Mouse (Mus musculus) heart, embryonic 14.5 days (tissue): ENCODE data around the gene Naxe. TPM values are rescaled to one million over a fixed set of nuclear protein-coding genes. Genes with fewer than 3 reads are reported as not detected.
A peak's percentile ranks its signal among the peaks of the same experiment; 100 is the strongest.

Experiments used
- ATAC-seq: fragments of 200-750 bp; cut with Nextera tagmentation; 2 replicates; pipeline ENCODE4 v1.8.0; 2017; ENCODE audit warnings: low read depth, moderate TSS enrichment; ENCODE audit not compliant: insufficient number of reproducible peaks, insufficient read depth, low FRiP score
- H3K27ac ChIP-seq, 2 experiments: fragments of 200-500 bp in 1 of 2; fragments of 300-500 bp in 1 of 2; sonication (generic) in 1 of 2; replicated peaks in 1 of 2; 2 replicates each; pipeline ENCODE4 v1.5.1; 2012 to 2014; ENCODE audit warnings: low read depth in 2 of 2, low read length in 2 of 2, control low read depth in 1 of 2, mild to moderate bottlenecking in 1 of 2, mixed read lengths in 1 of 2; ENCODE audit not compliant: control insufficient read depth in 1 of 2, insufficient read depth in 1 of 2
- H3K27me3 ChIP-seq: fragments of 300-500 bp; sonication (generic); 2 replicates; pipeline ENCODE4 v1.6.1; 2014; ENCODE audit warnings: mild to moderate bottlenecking, low read length, control low read depth; ENCODE audit not compliant: control insufficient read depth, insufficient read depth
- H3K36me3 ChIP-seq: fragments of 300-500 bp; sonication (generic); 2 replicates; pipeline ENCODE4 v1.6.1; 2014; ENCODE audit warnings: mild to moderate bottlenecking, control low read depth, low read length, mixed read lengths; ENCODE audit not compliant: control insufficient read depth, insufficient read depth
- H3K4me1 ChIP-seq, 2 experiments: fragments of 200-500 bp in 1 of 2; fragments of 300-500 bp in 1 of 2; sonication (generic) in 1 of 2; 2 replicates each; pipeline ENCODE4 v1.6.1; 2012 to 2014; ENCODE audit warnings: low read length in 2 of 2, control low read depth in 1 of 2, mixed read lengths in 1 of 2; ENCODE audit not compliant: control insufficient read depth in 2 of 2, insufficient read depth in 2 of 2
- H3K4me2 ChIP-seq: fragments of 300-500 bp; sonication (generic); 2 replicates; pipeline ENCODE4 v1.6.1; 2014; ENCODE audit warnings: mild to moderate bottlenecking, low read length
- H3K4me3 ChIP-seq, 2 experiments: fragments of 200-500 bp in 1 of 2; fragments of 300-500 bp in 1 of 2; sonication (generic) in 1 of 2; 2 replicates each; pipeline ENCODE4 v1.5.1; 2012 to 2014; ENCODE audit warnings: low read length in 2 of 2, mild to moderate bottlenecking in 2 of 2, control low read depth in 1 of 2, low read depth in 1 of 2, moderate library complexity in 1 of 2; ENCODE audit not compliant: control insufficient read depth in 1 of 2, insufficient read depth in 1 of 2
- H3K9ac ChIP-seq: fragments of 300-500 bp; sonication (generic); 2 replicates; pipeline ENCODE4 v1.6.1; 2014; ENCODE audit warnings: mild to moderate bottlenecking, low read length
- H3K9me3 ChIP-seq: fragments of 300-500 bp; sonication (generic); 2 replicates; pipeline ENCODE4 v1.6.1; 2016; ENCODE audit warnings: low read length, control low read depth; ENCODE audit not compliant: control insufficient read depth
- WGBS: fragments of 180-500 bp; shearing (Covaris S2); extraction: QIAGEN DNeasy Blood & Tissue Kit; methylation state at CpG from one replicate; pipeline ENCODE4 v1.1.7; 2014; 5-methylcytosine and 5-hydroxymethylcytosine counted together
- polyA plus RNA-seq: library from polyadenylated mRNA; unstranded; fragments of >200 nt; fragmentation: Nextera tagmentation; extraction: Ambion mirVana; gene quantifications from 2 replicates; pipeline ENCODE4 v1.2.1, GENCODE M21; 2014

Gene Naxe
- polyA plus RNA-seq, 1 experiment from 2014 or later = 168 TPM

- no peaks in the 10 kb centered on the region for H3K9me3 ChIP-seq
- WGBS = 20% methylated on average over 33 of the region's 33 CpGs
- peak within 1 kb of the TSS; percentile 70 for H3K4me2 ChIP-seq
- H3K4me3 ChIP-seq = peak within 1 kb of the TSS; percentile 53 to 65
- H3K27me3 ChIP-seq = no peaks in the 10 kb centered on the region
- ATAC-seq = peak; percentile 71
- H3K27ac ChIP-seq = peak within 1 kb of the TSS; percentile 63 to 64
- H3K36me3 ChIP-seq = peaks cover 27% of the 10 kb centered on the region
- peak within 1 kb of the TSS; percentile 70 for H3K9ac ChIP-seq
- peaks cover 6 to 15% of the 10 kb centered on the region in 2 experiments for H3K4me1 ChIP-seq
Measured at GRCm38 (mm10) chr3:88081345-88082223, 23.3 kb upstream of the Naxe start, which contains the start of gene Iqgap3. Gene Iqgap3 (plus strand): TSS chr3:88081971.

GRCm38 (mm10) chr3:88078204-88078603, 19.9 kb upstream of the Naxe start, which contains the start of gene Ttc24:
Gene Ttc24 (minus strand): TSS chr3:88078304.
- WGBS = 74% methylated on average over 4 of the region's 4 CpGs
- ATAC-seq = no peak
- H3K4me3 ChIP-seq = no peak within 1 kb of the TSS
- no peaks in the 10 kb centered on the region for H3K36me3 ChIP-seq
- peaks cover 6 to 14% of the 10 kb centered on the region in 2 experiments for H3K4me1 ChIP-seq
- no peak within 1 kb of the TSS for H3K27ac ChIP-seq
- H3K27me3 ChIP-seq = no peaks in the 10 kb centered on the region
- H3K9ac ChIP-seq = no peak within 1 kb of the TSS
- no peaks in the 10 kb centered on the region for H3K9me3 ChIP-seq
- no peak within 1 kb of the TSS for H3K4me2 ChIP-seq

GRCm38 (mm10) chr3:88077441-88077840, 19.1 kb upstream of the Naxe start:
- 44% methylated on average over 8 of the region's 8 CpGs for WGBS

GRCm38 (mm10) chr3:88074766-88075165, 16.5 kb upstream of the Naxe start:
- H3K9me3 ChIP-seq = no peaks in the 10 kb centered on the region
- H3K36me3 ChIP-seq = no peaks in the 10 kb centered on the region
- no peak overlapping the region for H3K9ac ChIP-seq
- no peak for ATAC-seq
- no peak overlapping the region for H3K4me2 ChIP-seq
- no peak overlapping the region for H3K27ac ChIP-seq
- WGBS = 67% methylated on average over 8 of the region's 8 CpGs
- no peaks in the 10 kb centered on the region for H3K4me1 ChIP-seq
- H3K27me3 ChIP-seq = peaks cover 6% of the 10 kb centered on the region; the same call in 1 of the 2 replicates
- no peak overlapping the region for H3K4me3 ChIP-seq

More at GRCm38 (mm10) chr3:88077441-88077840, 19.1 kb upstream of the Naxe start:
- no peaks in the 10 kb centered on the region for H3K9me3 ChIP-seq
- peaks cover 1 to 7% of the 10 kb centered on the region in 2 experiments for H3K4me1 ChIP-seq
- H3K27ac ChIP-seq = no peak overlapping the region
- H3K4me2 ChIP-seq = no peak overlapping the region
- no peak overlapping the region for H3K9ac ChIP-seq
- no peak for ATAC-seq
- H3K36me3 ChIP-seq = no peaks in the 10 kb centered on the region
- no peak overlapping the region for H3K4me3 ChIP-seq
- H3K27me3 ChIP-seq = peaks cover 5% of the 10 kb centered on the region; the same call in 1 of the 2 replicates

- H3K9ac ChIP-seq = no peak overlapping the region
- no peaks in the 10 kb centered on the region for H3K36me3 ChIP-seq
- H3K4me2 ChIP-seq = no peak overlapping the region
- no peak for ATAC-seq
- H3K4me3 ChIP-seq = no peak overlapping the region
- 62% methylated on average over 2 of the region's 2 CpGs for WGBS
- no peaks in the 10 kb centered on the region for H3K4me1 ChIP-seq
- no peaks in the 10 kb centered on the region for H3K9me3 ChIP-seq
- no peak overlapping the region for H3K27ac ChIP-seq
- peaks cover 6% of the 10 kb centered on the region; the same call in 1 of the 2 replicates for H3K27me3 ChIP-seq
Measured at GRCm38 (mm10) chr3:88074351-88074750, 16.1 kb upstream of the Naxe start.

GRCm38 (mm10) chr3:88073631-88074030, 15.3 kb upstream of the Naxe start:
- Histone ChIP-seq H3K27me3 (peaks cover 6% of the 10 kb centered on the region; the same call in 1 of the 2 replicates), H3K9me3 (no peaks in the 10 kb centered on the region), H3K4me3 (no peak overlapping the region), H3K4me1 (no peaks in the 10 kb centered on the region), H3K36me3 (no peaks in the 10 kb centered on the region), H3K4me2 (no peak overlapping the region), H3K9ac (no peak overlapping the region), H3K27ac (no peak overlapping the region)
- 57% methylated on average over 2 of the region's 2 CpGs for WGBS
- ATAC-seq = no peak

GRCm38 (mm10) chr3:88071783-88072182, 13.5 kb upstream of the Naxe start:
- Histone ChIP-seq H3K4me2 (no peak overlapping the region), H3K36me3 (no peaks in the 10 kb centered on the region), H3K4me3 (no peak overlapping the region), H3K4me1 (no peaks in the 10 kb centered on the region; a peak in 1 of 4 replicates), H3K9ac (no peak overlapping the region), H3K9me3 (no peaks in the 10 kb centered on the region), H3K27ac (no peak overlapping the region), H3K27me3 (peaks cover 6% of the 10 kb centered on the region; the same call in 1 of the 2 replicates)
- WGBS = 0% methylated on average over 5 of the region's 5 CpGs
- ATAC-seq = 0 out of 2 replicates have a peak, but pooled peaks have one; percentile 49
